ENCODE assay signal across 12 mouse cellular contexts in genomic region chr9:102499266-102499665, GRCm38 (mm10). TPM values are rescaled to one million over a fixed set of nuclear protein-coding genes. Genes with fewer than 3 reads are reported as not detected.
A peak's percentile ranks its signal among the peaks of the same experiment; 100 is the strongest.
DNase-seq lines count a peak whose midpoint lies in the region; ATAC-seq lines count a peak whose summit lies in the region.
"Had no signal": no experiment of that assay in that cellular context is flagged by ENCODE, and none has a peak within 500 bp of the region (broad histone marks: within the 10 kb centered on the region; RNA-seq: fewer than 3 reads in every experiment).

No protein-coding gene starts in this region.

- ATAC-seq in erythroblast, adult 5-6 weeks (replicated peaks; ENCODE audit: low FRiP score, poor library complexity, severe bottlenecking): no peak
- ATAC-seq: forebrain, embryonic 16.5 days; lung, postnatal 0 days; midbrain, embryonic 15.5 days had no signal

- peak; percentile 10 for DNase-seq in adrenal gland, postnatal 10 days
- no peak for DNase-seq in adrenal gland, adult 18-20 months (ENCODE audit: low spot score in 2 of 2)
- peak; percentile 67 for DNase-seq in layer of hippocampus, adult 11-12 months (ENCODE audit: low spot score)
- DNase-seq in layer of hippocampus, adult 9-10 months (ENCODE audit: low spot score): no peak
- peak; percentile 65 to 78 for DNase-seq in left cerebral cortex, adult 18-20 months (ENCODE audit: low spot score in 2 of 2)
- peak; percentile 87 for DNase-seq in telencephalon, adult 2 months (ENCODE audit: low read depth, low spot score)
- DNase-seq in c-Kit-positive CD71-positive TER-119-positive erythroid progenitor cells, embryonic 14.5 days (ENCODE audit: low spot score): no peak
- DNase-seq: thymus, postnatal 4 days had no signal

RNA-seq across cellular contexts. Expression of gene Ky, which starts 6.3 kb away (rescaled TPM):
- total RNA-seq in adrenal gland, postnatal 10 days (2021): 1 to 10 TPM; 1.3 to 6.9 TPM
- total RNA-seq in adrenal gland, adult 18-20 months (2021): under 1 TPM; 0.27 to 0.35 TPM
- total RNA-seq in left cerebral cortex, adult 18-20 months (2021): 1 to 10 TPM in 1 of 2 experiments, under 1 TPM in 1; 1.00 to 1.8 TPM
- total RNA-seq in erythroblast, adult 5-6 weeks (2015; ENCODE audit: low replicate concordance): not detected in 2 replicates
- not detected in 2 replicates for total RNA-seq in erythroblast, adult 5-6 weeks (2017; ENCODE audit: low replicate concordance)

Comparison
In these comparisons a context has a peak if more than half of its experiments do, and no peak if none do; other contexts are left out.
1. DNase-seq: peak in adrenal gland, postnatal 10 days (single experiment), layer of hippocampus, adult 11-12 months (single experiment), left cerebral cortex, adult 18-20 months (2 of 2) and telencephalon, adult 2 months (single experiment); none in adrenal gland, adult 18-20 months (0 of 2), layer of hippocampus, adult 9-10 months (single experiment) and c-Kit-positive CD71-positive TER-119-positive erythroid progenitor cells, embryonic 14.5 days (single experiment).